Mouse (Mus musculus): Measurements from ENCODE around the gene Srsf3. TPM values are rescaled to one million over a fixed set of nuclear protein-coding genes. Genes with fewer than 3 reads are reported as not detected.

The Srsf3 gene
- total and polyA plus RNA-seq, 3 experiments = 64.5 to 84.9 (median 84.5) TPM

- WGBS = 13% methylated on average over 14 of the region's 14 CpGs
- TF ChIP-seq POLR2A (IDR thresholded peaks at IDR 0.05; ENCODE audit: insufficient read depth, low read depth, low read length) = 0 out of 2 replicates have a peak, but pooled peaks have one; percentile 17
- TF ChIP-seq CTCF (IDR thresholded peaks at IDR 0.05) = peak; percentile 36
- TF ChIP-seq EP300 (IDR thresholded peaks at IDR 0.05; ENCODE audit: insufficient read depth, low read depth, low read length) = no peak
- Histone ChIP-seq H3K4me1 (ENCODE audit: control insufficient read depth, insufficient read depth, low read length) (peaks cover 5% of the 10 kb centered on the region), H3K27ac (peak overlapping the region; percentile 80), H3K4me3 (peak overlapping the region; percentile 42), H3K79me2 (replicated peaks; ENCODE audit: control insufficient read depth, insufficient read depth, low read length) (no peaks in the 10 kb centered on the region), H3K9ac (ENCODE audit: low read depth, low read length) (peak overlapping the region; percentile 70), H3K36me3 (ENCODE audit: control insufficient read depth, insufficient read depth, low read length) (no peaks in the 10 kb centered on the region), H3K27me3 (ENCODE audit: control insufficient read depth, insufficient read depth, low read length) (no peaks in the 10 kb centered on the region)
- intact Hi-C loops (cut with DNase I) = loop anchor here (2.0 kb wide), 2 partner anchors 15 to 23 kb away; no protein-coding TSS in a partner anchor
- DNase-seq = peak; percentile 60 to 62
These were observed 45.5 kb downstream of the Srsf3 start for GRCm38 (mm10) chr17:29077786-29078509.

GRCm38 (mm10) chr17:29078519-29079383 is 46.3 kb downstream of the Srsf3 start:
- peak overlapping the region; percentile 70 for H3K9ac ChIP-seq (ENCODE audit: low read depth, low read length)
- TF ChIP-seq POLR2A (IDR thresholded peaks at IDR 0.05; ENCODE audit: insufficient read depth, low read depth, low read length) = no peak
- TF ChIP-seq CTCF (IDR thresholded peaks at IDR 0.05) = no peak
- no peak for TF ChIP-seq EP300 (IDR thresholded peaks at IDR 0.05; ENCODE audit: insufficient read depth, low read depth, low read length)
- H3K79me2 ChIP-seq (replicated peaks; ENCODE audit: control insufficient read depth, insufficient read depth, low read length) = no peaks in the 10 kb centered on the region
- peaks cover 2% of the 10 kb centered on the region for H3K4me1 ChIP-seq (ENCODE audit: control insufficient read depth, insufficient read depth, low read length)
- peak overlapping the region; percentile 80 for H3K27ac ChIP-seq
- no peaks in the 10 kb centered on the region for H3K36me3 ChIP-seq (ENCODE audit: control insufficient read depth, insufficient read depth, low read length)
- H3K27me3 ChIP-seq (ENCODE audit: control insufficient read depth, insufficient read depth, low read length) = no peaks in the 10 kb centered on the region
- peak overlapping the region; percentile 42 for H3K4me3 ChIP-seq
- intact Hi-C loops (cut with DNase I) = loop anchor here (2.0 kb wide), 1 partner anchor 24 kb away; no protein-coding TSS in a partner anchor
- peak; percentile 80 to 89 for DNase-seq
- 12% methylated on average over 25 of the region's 25 CpGs for WGBS

DNA sequence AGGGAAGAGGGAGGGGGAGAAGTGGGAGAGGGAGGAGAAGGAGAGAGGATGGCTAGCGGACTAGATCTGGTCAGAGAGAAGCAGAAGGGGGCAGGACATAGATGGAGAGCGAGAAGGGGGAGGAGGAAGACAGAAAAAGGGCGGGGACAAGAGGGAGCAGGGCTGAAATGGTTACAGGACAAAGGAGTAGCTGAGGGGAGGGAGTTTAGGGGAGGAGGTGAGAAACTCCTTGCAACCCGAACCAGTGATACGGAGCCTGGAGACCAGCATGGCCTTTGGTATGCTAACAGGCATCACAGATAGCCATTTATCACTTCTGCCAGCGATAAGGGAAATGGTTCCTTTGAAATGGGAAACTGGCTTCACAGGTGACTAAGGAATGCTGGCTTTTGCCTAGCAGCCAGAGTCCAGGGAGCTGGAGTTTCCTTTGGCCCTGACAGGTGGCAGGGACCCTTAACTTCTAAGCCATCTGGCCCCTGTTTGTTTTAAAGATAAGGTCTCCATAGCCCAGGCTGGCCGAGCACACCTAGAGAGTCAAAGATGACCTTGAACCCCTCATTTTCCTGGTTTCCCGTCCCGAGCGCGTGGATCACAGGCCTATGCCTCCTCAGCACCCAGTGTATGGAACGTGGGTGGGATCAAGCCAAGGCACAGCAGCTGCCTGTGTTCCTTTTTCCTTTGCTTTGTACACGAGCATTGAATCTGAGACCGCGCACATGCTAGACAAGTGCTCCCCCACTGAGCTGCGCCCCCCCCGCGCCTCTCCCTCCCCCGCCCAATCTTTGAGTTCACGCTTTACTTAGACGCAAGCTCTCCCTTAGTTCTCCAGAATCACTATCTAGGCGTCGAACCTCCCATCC is 48.6 kb downstream of the Srsf3 start:
- intact Hi-C loops (cut with DNase I) = loop anchor here (1.0 kb wide), 1 partner anchor 10 kb away; no protein-coding TSS in a partner anchor
- DNase-seq = no peak
- H3K36me3 ChIP-seq (ENCODE audit: control insufficient read depth, insufficient read depth, low read length) = no peaks in the 10 kb centered on the region
- H3K27me3 ChIP-seq (ENCODE audit: control insufficient read depth, insufficient read depth, low read length) = no peaks in the 10 kb centered on the region
- no peaks in the 10 kb centered on the region for H3K79me2 ChIP-seq (replicated peaks; ENCODE audit: control insufficient read depth, insufficient read depth, low read length)
- H3K27ac ChIP-seq = no peak overlapping the region
- peaks cover 2% of the 10 kb centered on the region for H3K4me1 ChIP-seq (ENCODE audit: control insufficient read depth, insufficient read depth, low read length)
- no peak overlapping the region for H3K9ac ChIP-seq (ENCODE audit: low read depth, low read length)
- H3K4me3 ChIP-seq = no peak overlapping the region
- TF ChIP-seq CTCF (IDR thresholded peaks at IDR 0.05) (no peak), POLR2A (IDR thresholded peaks at IDR 0.05; ENCODE audit: insufficient read depth, low read depth, low read length) (no peak), EP300 (IDR thresholded peaks at IDR 0.05; ENCODE audit: insufficient read depth, low read depth, low read length) (no peak)
- 33% methylated on average over 23 of the region's 23 CpGs for WGBS

DNA sequence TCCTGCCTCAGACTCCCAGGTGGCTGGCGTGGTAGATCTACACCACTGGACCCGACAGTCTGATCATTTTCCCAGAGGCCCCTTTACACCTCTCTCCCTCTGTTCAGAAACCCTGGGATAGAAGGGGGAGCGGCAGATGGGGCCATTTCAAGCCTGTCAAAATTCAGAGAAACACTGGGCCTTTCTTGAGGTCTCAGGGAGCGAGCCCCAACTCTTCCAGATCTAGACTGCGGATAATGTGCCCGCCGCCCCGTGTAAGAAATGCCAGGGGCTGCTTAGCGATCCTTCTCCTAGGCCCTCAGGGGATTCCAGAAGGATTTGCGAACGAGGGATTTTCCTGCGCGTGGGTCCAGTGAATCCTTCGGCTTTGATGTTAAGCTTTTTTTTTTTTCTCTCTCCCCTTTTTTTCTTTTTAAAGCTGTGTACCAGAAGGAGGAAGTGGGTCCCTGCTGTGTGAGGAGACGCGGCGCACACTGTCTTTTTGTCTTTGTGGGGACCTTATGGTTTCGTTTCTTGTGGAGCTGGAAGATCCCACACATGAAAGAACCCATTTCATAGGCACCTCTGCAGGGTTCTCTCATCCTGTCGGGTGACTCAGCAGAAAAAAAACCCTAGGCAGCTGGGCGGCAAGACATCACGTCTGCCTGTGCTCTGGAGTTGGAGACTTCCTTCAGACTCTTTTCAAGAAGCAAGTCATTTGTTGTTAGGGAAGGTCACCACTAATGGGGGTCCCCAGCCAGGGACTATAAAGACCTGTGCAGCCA is 49.4 kb downstream of the Srsf3 start:
- Histone ChIP-seq H3K27ac (no peak overlapping the region), H3K9ac (ENCODE audit: low read depth, low read length) (no peak overlapping the region), H3K4me1 (ENCODE audit: control insufficient read depth, insufficient read depth, low read length) (peaks cover 2% of the 10 kb centered on the region), H3K79me2 (replicated peaks; ENCODE audit: control insufficient read depth, insufficient read depth, low read length) (no peaks in the 10 kb centered on the region), H3K36me3 (ENCODE audit: control insufficient read depth, insufficient read depth, low read length) (no peaks in the 10 kb centered on the region), H3K4me3 (no peak overlapping the region), H3K27me3 (ENCODE audit: control insufficient read depth, insufficient read depth, low read length) (no peaks in the 10 kb centered on the region)
- TF ChIP-seq CTCF (IDR thresholded peaks at IDR 0.05) = no peak
- no peak for TF ChIP-seq POLR2A (IDR thresholded peaks at IDR 0.05; ENCODE audit: insufficient read depth, low read depth, low read length)
- TF ChIP-seq EP300 (IDR thresholded peaks at IDR 0.05; ENCODE audit: insufficient read depth, low read depth, low read length) = no peak
- intact Hi-C loops (cut with DNase I) = no loop called here
- DNase-seq = no peak
- 41% methylated on average over 21 of the region's 21 CpGs for WGBS

- Histone ChIP-seq H3K36me3 (ENCODE audit: control insufficient read depth, insufficient read depth, low read length) (no peaks in the 10 kb centered on the region), H3K27ac (no peak overlapping the region), H3K9ac (ENCODE audit: low read depth, low read length) (no peak overlapping the region), H3K4me3 (no peak overlapping the region), H3K4me1 (ENCODE audit: control insufficient read depth, insufficient read depth, low read length) (peaks cover 2% of the 10 kb centered on the region), H3K27me3 (ENCODE audit: control insufficient read depth, insufficient read depth, low read length) (no peaks in the 10 kb centered on the region), H3K79me2 (replicated peaks; ENCODE audit: control insufficient read depth, insufficient read depth, low read length) (no peaks in the 10 kb centered on the region)
- intact Hi-C loops (cut with DNase I) = no loop called here
- WGBS = 90% methylated on average over 8 of the region's 8 CpGs
- TF ChIP-seq EP300 (IDR thresholded peaks at IDR 0.05; ENCODE audit: insufficient read depth, low read depth, low read length) (no peak), POLR2A (IDR thresholded peaks at IDR 0.05; ENCODE audit: insufficient read depth, low read depth, low read length) (no peak), CTCF (IDR thresholded peaks at IDR 0.05) (no peak)
- peak in 1 of 2 experiments; percentile 13 for DNase-seq
These were observed 51.2 kb downstream of the Srsf3 start for GRCm38 (mm10) chr17:29083586-29083985.

Data from heart, adult 2 months (tissue).